Mouse (Mus musculus): ENCODE data around the gene Carmil2. TPM values are rescaled to one million over a fixed set of nuclear protein-coding genes. Genes with fewer than 3 reads are reported as not detected.

Carmil2 gene
- polyA plus RNA-seq (2011; ENCODE audit: insufficient read length, low read depth, missing spikeins), result 0.42 and 0.58 TPM in 2 replicates

GRCm38 (mm10) chr8:105685796-105686308 lies at the start of gene Carmil2:
TSS of gene Carmil2 (plus strand) at chr8:105686274.
- TF ChIP-seq POLR2A (IDR thresholded peaks at IDR 0.05; ENCODE audit: low read depth, low read length), result no peak
- TF ChIP-seq CTCF (IDR thresholded peaks at IDR 0.05; ENCODE audit: borderline replicate concordance, insufficient read depth, low read length), result peak; percentile 67
- Histone ChIP-seq H3K27ac (ENCODE audit: insufficient read depth, low read length) (no peak within 1 kb of the TSS), H3K4me1 (ENCODE audit: control insufficient read depth, insufficient read depth, low read length) (no peaks in the 10 kb centered on the region), H3K4me3 (ENCODE audit: insufficient read depth, low read length) (no peak within 1 kb of the TSS)

- H3K4me3 ChIP-seq (ENCODE audit: insufficient read depth, low read length), result peak within 1 kb of the TSS; percentile 91
- H3K4me1 ChIP-seq (ENCODE audit: control insufficient read depth, insufficient read depth, low read length), result peaks cover 16% of the 10 kb centered on the region
- H3K27ac ChIP-seq (ENCODE audit: insufficient read depth, low read length), result peak within 1 kb of the TSS; percentile 98
- TF ChIP-seq POLR2A (IDR thresholded peaks at IDR 0.05; ENCODE audit: low read depth, low read length) (peak; percentile 47), CTCF (IDR thresholded peaks at IDR 0.05; ENCODE audit: borderline replicate concordance, insufficient read depth, low read length) (no peak)
Measured at GRCm38 (mm10) chr8:105636963-105637510, 49.0 kb upstream of the Carmil2 start, which contains the start of gene Agrp. TSS of gene Agrp (minus strand) at chr8:105637393.

- H3K4me1 ChIP-seq (ENCODE audit: control insufficient read depth, insufficient read depth, low read length), result peaks cover 16% of the 10 kb centered on the region
- peak; percentile 75 for TF ChIP-seq POLR2A (IDR thresholded peaks at IDR 0.05; ENCODE audit: low read depth, low read length)
- TF ChIP-seq CTCF (IDR thresholded peaks at IDR 0.05; ENCODE audit: borderline replicate concordance, insufficient read depth, low read length), result no peak
- H3K27ac ChIP-seq (ENCODE audit: insufficient read depth, low read length), result peak overlapping the region; percentile 97
- peak overlapping the region; percentile 91 for H3K4me3 ChIP-seq (ENCODE audit: insufficient read depth, low read length)
Measured at GRCm38 (mm10) chr8:105637601-105638041, 48.5 kb upstream of the Carmil2 start.

- H3K4me1 ChIP-seq (ENCODE audit: control insufficient read depth, insufficient read depth, low read length), result peaks cover 16% of the 10 kb centered on the region
- TF ChIP-seq CTCF (IDR thresholded peaks at IDR 0.05; ENCODE audit: borderline replicate concordance, insufficient read depth, low read length) (no peak), POLR2A (IDR thresholded peaks at IDR 0.05; ENCODE audit: low read depth, low read length) (no peak)
- H3K27ac ChIP-seq (ENCODE audit: insufficient read depth, low read length), result no peak overlapping the region
- peak overlapping the region; percentile 19; the same call in 1 of the 2 replicates for H3K4me3 ChIP-seq (ENCODE audit: insufficient read depth, low read length)
Measured at GRCm38 (mm10) chr8:105638510-105638909, 47.6 kb upstream of the Carmil2 start.

GRCm38 (mm10) chr8:105639835-105640234 lies 46.2 kb upstream of the Carmil2 start:
- no peak for TF ChIP-seq POLR2A (IDR thresholded peaks at IDR 0.05; ENCODE audit: low read depth, low read length)
- TF ChIP-seq CTCF (IDR thresholded peaks at IDR 0.05; ENCODE audit: borderline replicate concordance, insufficient read depth, low read length), result no peak
- Histone ChIP-seq H3K4me1 (ENCODE audit: control insufficient read depth, insufficient read depth, low read length) (peaks cover 16% of the 10 kb centered on the region), H3K27ac (ENCODE audit: insufficient read depth, low read length) (peak overlapping the region; percentile 83), H3K4me3 (ENCODE audit: insufficient read depth, low read length) (no peak overlapping the region)

GRCm38 (mm10) chr8:105640511-105640910 lies 45.6 kb upstream of the Carmil2 start:
- H3K4me1 ChIP-seq (ENCODE audit: control insufficient read depth, insufficient read depth, low read length), result peaks cover 12% of the 10 kb centered on the region
- TF ChIP-seq POLR2A (IDR thresholded peaks at IDR 0.05; ENCODE audit: low read depth, low read length) (no peak), CTCF (IDR thresholded peaks at IDR 0.05; ENCODE audit: borderline replicate concordance, insufficient read depth, low read length) (no peak)
- no peak overlapping the region for H3K4me3 ChIP-seq (ENCODE audit: insufficient read depth, low read length)
- no peak overlapping the region for H3K27ac ChIP-seq (ENCODE audit: insufficient read depth, low read length)

- H3K27ac ChIP-seq (ENCODE audit: insufficient read depth, low read length), result no peak overlapping the region
- no peak overlapping the region for H3K4me3 ChIP-seq (ENCODE audit: insufficient read depth, low read length)
- TF ChIP-seq CTCF (IDR thresholded peaks at IDR 0.05; ENCODE audit: borderline replicate concordance, insufficient read depth, low read length) (no peak), POLR2A (IDR thresholded peaks at IDR 0.05; ENCODE audit: low read depth, low read length) (no peak)
- H3K4me1 ChIP-seq (ENCODE audit: control insufficient read depth, insufficient read depth, low read length), result 0 out of 2 replicates have a peak, but pooled peaks cover under 1% of the 10 kb centered on the region
Measured at GRCm38 (mm10) chr8:105645205-105645604, 40.9 kb upstream of the Carmil2 start.

GRCm38 (mm10) chr8:105648929-105649328 lies 37.1 kb upstream of the Carmil2 start:
- no peak overlapping the region for H3K4me3 ChIP-seq (ENCODE audit: insufficient read depth, low read length)
- H3K27ac ChIP-seq (ENCODE audit: insufficient read depth, low read length), result no peak overlapping the region
- H3K4me1 ChIP-seq (ENCODE audit: control insufficient read depth, insufficient read depth, low read length), result no peaks in the 10 kb centered on the region
- TF ChIP-seq POLR2A (IDR thresholded peaks at IDR 0.05; ENCODE audit: low read depth, low read length) (no peak), CTCF (IDR thresholded peaks at IDR 0.05; ENCODE audit: borderline replicate concordance, insufficient read depth, low read length) (no peak)

- no peak overlapping the region for H3K4me3 ChIP-seq (ENCODE audit: insufficient read depth, low read length)
- no peak for TF ChIP-seq POLR2A (IDR thresholded peaks at IDR 0.05; ENCODE audit: low read depth, low read length)
- no peak for TF ChIP-seq CTCF (IDR thresholded peaks at IDR 0.05; ENCODE audit: borderline replicate concordance, insufficient read depth, low read length)
- H3K27ac ChIP-seq (ENCODE audit: insufficient read depth, low read length), result no peak overlapping the region
- no peaks in the 10 kb centered on the region for H3K4me1 ChIP-seq (ENCODE audit: control insufficient read depth, insufficient read depth, low read length)
Measured at GRCm38 (mm10) chr8:105657641-105658040, 28.4 kb upstream of the Carmil2 start.

- Histone ChIP-seq H3K4me3 (ENCODE audit: insufficient read depth, low read length) (no peak overlapping the region), H3K4me1 (ENCODE audit: control insufficient read depth, insufficient read depth, low read length) (no peaks in the 10 kb centered on the region), H3K27ac (ENCODE audit: insufficient read depth, low read length) (no peak overlapping the region)
- TF ChIP-seq POLR2A (IDR thresholded peaks at IDR 0.05; ENCODE audit: low read depth, low read length) (no peak), CTCF (IDR thresholded peaks at IDR 0.05; ENCODE audit: borderline replicate concordance, insufficient read depth, low read length) (no peak)
Measured at GRCm38 (mm10) chr8:105661167-105661566, 24.9 kb upstream of the Carmil2 start.

All from embryonic fibroblast, embryonic 13.5 days (primary cell).